Mouse (Mus musculus): Measurements from ENCODE around the gene Kif17. TPM values are rescaled to one million over a fixed set of nuclear protein-coding genes. Genes with fewer than 3 reads are reported as not detected.
A peak's percentile ranks its signal among the peaks of the same experiment; 100 is the strongest.

The Kif17 gene
- polyA plus RNA-seq, 1 experiment = 0.70 TPM

GRCm38 (mm10) chr4:138288691-138289090 is 38.5 kb downstream of the Kif17 start:
- Histone ChIP-seq H3K4me1 (ENCODE audit: control insufficient read depth, insufficient read depth, low read length) (no peaks in the 10 kb centered on the region), H3K4me3 (replicated peaks; ENCODE audit: extremely low read depth, low read depth, low read length) (no peak overlapping the region)
- no peak for TF ChIP-seq POLR2A (IDR thresholded peaks at IDR 0.05; ENCODE audit: borderline replicate concordance, extremely low read depth, low read depth, low read length)
- no peak for TF ChIP-seq CTCF (IDR thresholded peaks at IDR 0.05; ENCODE audit: insufficient read depth, low read length)
- DNase-seq = no peak
- WGBS = 75% methylated on average over 7 of the region's 7 CpGs

DNA sequence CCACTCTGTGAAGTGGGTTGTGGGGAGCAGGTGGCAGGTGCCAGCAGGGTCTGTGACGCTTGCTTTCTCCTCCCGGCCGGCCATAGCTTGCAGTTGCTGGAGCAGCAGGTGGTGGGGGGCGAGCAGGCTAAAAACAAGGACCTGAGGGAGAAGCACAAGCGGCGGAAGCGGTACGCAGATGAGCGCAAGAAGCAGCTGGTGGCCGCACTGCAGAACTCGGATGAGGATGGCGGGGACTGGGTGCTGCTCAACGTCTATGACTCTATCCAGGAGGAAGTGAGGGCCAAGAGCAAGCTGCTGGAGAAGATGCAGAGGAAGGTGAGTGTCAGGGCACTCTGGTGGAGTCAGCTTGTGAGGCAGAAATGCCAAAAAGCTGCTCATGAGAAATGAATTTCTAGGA is 41.8 kb downstream of the Kif17 start:
- Histone ChIP-seq H3K4me3 (replicated peaks; ENCODE audit: extremely low read depth, low read depth, low read length) (no peak overlapping the region), H3K4me1 (ENCODE audit: control insufficient read depth, insufficient read depth, low read length) (no peaks in the 10 kb centered on the region)
- TF ChIP-seq POLR2A (IDR thresholded peaks at IDR 0.05; ENCODE audit: borderline replicate concordance, extremely low read depth, low read depth, low read length) (no peak), CTCF (IDR thresholded peaks at IDR 0.05; ENCODE audit: insufficient read depth, low read length) (no peak)
- WGBS = 84% methylated on average over 13 of the region's 13 CpGs
- no peak for DNase-seq

DNA sequence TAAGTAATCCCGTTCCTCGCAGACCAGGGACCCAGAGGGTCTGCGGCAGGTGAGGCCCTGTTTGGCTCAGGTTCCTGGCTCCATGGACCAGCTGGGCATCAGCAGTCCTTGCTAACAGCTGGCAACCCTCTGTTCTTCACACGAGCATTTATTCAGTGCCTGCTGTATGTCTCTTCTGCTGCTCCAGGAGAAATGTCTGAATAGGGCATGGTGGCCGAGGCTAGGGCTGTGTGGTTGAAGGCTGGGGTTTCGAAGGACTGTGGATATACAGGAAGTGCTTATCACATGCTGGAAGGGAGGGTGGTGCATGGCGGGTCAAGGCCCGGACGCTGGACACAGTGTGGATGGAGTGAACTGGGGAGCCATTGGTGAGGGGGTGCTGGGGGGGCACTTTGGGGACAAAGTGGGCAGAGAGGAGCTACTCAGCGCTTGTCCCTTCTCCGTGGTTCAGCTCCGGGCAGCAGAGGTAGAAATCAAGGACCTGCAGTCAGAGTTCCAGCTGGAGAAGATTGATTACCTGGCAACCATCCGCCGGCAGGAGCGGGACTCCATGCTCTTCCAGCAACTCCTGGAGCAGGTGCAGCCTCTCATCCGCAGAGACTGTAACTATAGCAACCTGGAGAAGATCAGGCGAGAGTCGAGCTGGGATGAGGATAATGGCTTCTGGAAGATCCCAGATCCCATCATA is 43.2 kb downstream of the Kif17 start:
- 67% methylated on average over 18 of the region's 18 CpGs for WGBS
- DNase-seq = no peak
- no peak for TF ChIP-seq CTCF (IDR thresholded peaks at IDR 0.05; ENCODE audit: insufficient read depth, low read length)
- TF ChIP-seq POLR2A (IDR thresholded peaks at IDR 0.05; ENCODE audit: borderline replicate concordance, extremely low read depth, low read depth, low read length) = no peak
- Histone ChIP-seq H3K4me3 (replicated peaks; ENCODE audit: extremely low read depth, low read depth, low read length) (no peak overlapping the region), H3K4me1 (ENCODE audit: control insufficient read depth, insufficient read depth, low read length) (no peaks in the 10 kb centered on the region)

DNA sequence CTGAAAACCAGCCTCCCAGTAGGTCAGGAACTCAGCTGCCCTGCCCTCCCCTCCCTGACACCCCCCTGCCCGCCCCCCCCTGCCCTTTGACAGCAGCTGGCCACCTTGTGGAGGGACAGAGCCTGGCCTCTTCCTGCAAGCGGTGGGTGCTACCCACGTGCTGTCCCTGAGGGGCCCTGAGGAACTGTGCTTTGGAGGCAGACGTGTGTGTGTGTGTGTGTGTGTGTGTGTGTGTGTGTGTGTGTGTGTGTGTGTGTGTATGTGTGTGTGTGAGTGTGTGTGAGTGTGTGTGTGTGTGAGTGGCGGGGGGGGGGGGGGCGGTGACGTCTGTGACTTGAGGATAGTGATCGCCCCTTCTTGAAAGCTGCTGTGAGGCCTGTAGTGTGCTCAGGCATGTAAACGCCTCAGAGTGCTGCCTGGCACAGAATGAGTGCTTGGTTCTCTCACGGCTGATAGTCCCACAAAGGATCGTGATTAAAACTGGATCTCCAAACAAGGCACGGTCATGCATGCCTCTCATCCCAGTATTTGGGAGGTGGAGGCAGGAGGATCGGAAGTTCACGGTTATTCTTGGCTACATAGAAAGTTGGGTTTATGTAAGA is 43.8 kb downstream of the Kif17 start:
- H3K4me1 ChIP-seq (ENCODE audit: control insufficient read depth, insufficient read depth, low read length) = no peaks in the 10 kb centered on the region
- 74% methylated on average over 11 of the region's 14 CpGs for WGBS
- no peak for TF ChIP-seq CTCF (IDR thresholded peaks at IDR 0.05; ENCODE audit: insufficient read depth, low read length)
- TF ChIP-seq POLR2A (IDR thresholded peaks at IDR 0.05; ENCODE audit: borderline replicate concordance, extremely low read depth, low read depth, low read length) = no peak

DNA sequence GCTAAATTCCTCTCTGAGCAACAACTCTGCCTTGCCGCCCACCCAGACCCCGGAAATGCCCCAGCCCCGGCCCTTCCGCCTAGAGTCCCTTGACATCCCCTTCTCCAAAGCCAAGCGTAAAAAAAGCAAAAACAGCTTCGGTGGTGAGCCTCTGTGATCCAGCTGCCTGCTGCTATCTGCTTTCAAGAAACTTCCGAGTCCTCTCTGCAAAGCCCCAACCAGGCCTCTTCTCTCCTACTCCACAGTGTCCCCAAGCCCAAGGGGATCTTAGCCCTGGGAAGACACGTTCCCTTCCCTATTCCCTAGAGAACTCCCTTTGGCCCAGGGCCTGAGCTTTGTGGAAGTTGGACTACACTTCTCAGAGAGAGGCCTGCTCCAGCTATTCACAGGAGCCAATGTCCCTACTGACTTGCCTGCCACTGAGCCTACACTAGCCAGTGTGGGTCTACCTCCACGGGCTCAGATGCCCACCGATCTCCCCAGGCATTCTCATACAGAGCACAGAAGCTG is 51.1 kb downstream of the Kif17 start:
- Histone ChIP-seq H3K4me1 (ENCODE audit: control insufficient read depth, insufficient read depth, low read length) (peaks cover 2% of the 10 kb centered on the region; the same call in 1 of the 2 replicates), H3K4me3 (replicated peaks; ENCODE audit: extremely low read depth, low read depth, low read length) (no peak overlapping the region)
- WGBS = 78% methylated on average over 10 of the region's 10 CpGs
- TF ChIP-seq CTCF (IDR thresholded peaks at IDR 0.05; ENCODE audit: insufficient read depth, low read length) (no peak), POLR2A (IDR thresholded peaks at IDR 0.05; ENCODE audit: borderline replicate concordance, extremely low read depth, low read depth, low read length) (no peak)
- no peak for DNase-seq

More for the DNA sequence above, 43.8 kb downstream of the Kif17 start:
- H3K4me3 ChIP-seq (replicated peaks; ENCODE audit: extremely low read depth, low read depth, low read length) = no peak overlapping the region
- DNase-seq = no peak

- 87% methylated on average over 3 of the region's 3 CpGs for WGBS
- TF ChIP-seq CTCF (IDR thresholded peaks at IDR 0.05; ENCODE audit: insufficient read depth, low read length) = no peak
- no peak for TF ChIP-seq POLR2A (IDR thresholded peaks at IDR 0.05; ENCODE audit: borderline replicate concordance, extremely low read depth, low read depth, low read length)
- no peak overlapping the region for H3K4me3 ChIP-seq (replicated peaks; ENCODE audit: extremely low read depth, low read depth, low read length)
- DNase-seq = no peak
- H3K4me1 ChIP-seq (ENCODE audit: control insufficient read depth, insufficient read depth, low read length) = peaks cover 2% of the 10 kb centered on the region; the same call in 1 of the 2 replicates
Measured at GRCm38 (mm10) chr4:138303011-138303410, 52.8 kb downstream of the Kif17 start.

- TF ChIP-seq CTCF (IDR thresholded peaks at IDR 0.05; ENCODE audit: insufficient read depth, low read length) = no peak
- TF ChIP-seq POLR2A (IDR thresholded peaks at IDR 0.05; ENCODE audit: borderline replicate concordance, extremely low read depth, low read depth, low read length) = no peak
- DNase-seq = no peak
- WGBS = 10% methylated on average over 18 of the region's 18 CpGs
- peaks cover 2% of the 10 kb centered on the region; the same call in 1 of the 2 replicates for H3K4me1 ChIP-seq (ENCODE audit: control insufficient read depth, insufficient read depth, low read length)
- H3K4me3 ChIP-seq (replicated peaks; ENCODE audit: extremely low read depth, low read depth, low read length) = no peak overlapping the region
Measured at GRCm38 (mm10) chr4:138303742-138304141, 53.5 kb downstream of the Kif17 start.

DNA sequence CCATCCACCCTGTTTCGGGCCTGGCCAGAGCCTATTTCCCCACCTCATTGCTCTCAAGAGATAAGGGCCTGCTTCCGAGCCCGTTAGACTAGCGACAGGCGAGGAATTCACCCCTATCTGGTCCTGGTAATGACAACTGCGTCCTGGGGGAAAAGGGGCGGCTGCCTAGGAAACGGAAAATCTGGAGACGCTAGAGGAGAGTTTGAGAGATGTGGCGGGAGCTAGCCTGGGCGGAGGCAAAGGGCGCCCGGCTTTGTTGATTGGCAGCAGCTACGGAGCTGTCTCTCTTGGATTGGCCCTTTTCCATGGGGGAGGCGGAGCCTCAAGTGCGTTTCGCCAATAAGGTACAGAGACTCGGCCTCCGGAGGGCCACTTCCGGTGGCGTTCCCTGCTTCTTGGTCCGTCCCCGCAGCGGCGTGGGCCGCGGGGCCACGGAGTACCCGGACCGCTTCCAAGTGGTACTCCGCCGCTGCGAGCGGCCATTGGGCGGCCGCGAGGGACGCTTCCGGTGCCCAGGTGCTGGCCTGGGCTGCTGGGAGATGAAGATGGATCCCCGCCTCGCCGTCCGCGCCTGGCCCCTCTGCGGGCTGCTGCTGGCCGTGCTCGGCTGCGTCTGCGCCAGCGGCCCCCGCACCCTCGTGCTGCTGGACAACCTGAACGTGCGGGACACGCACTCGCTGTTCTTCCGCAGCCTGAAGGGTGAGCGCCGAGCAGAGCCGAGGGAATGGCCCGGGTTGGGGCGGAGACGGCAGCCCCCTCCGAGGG is 54.3 kb downstream of the Kif17 start, which contains the start of gene Ddost:
TSS of gene Ddost (plus strand) at position 391 of the 765 bp plus-strand sequence.
- WGBS = under 1% methylated on average over 64 of the region's 64 CpGs
- peak within 1 kb of the TSS; percentile 88 for H3K4me3 ChIP-seq (replicated peaks; ENCODE audit: extremely low read depth, low read depth, low read length)
- TF ChIP-seq POLR2A (IDR thresholded peaks at IDR 0.05; ENCODE audit: borderline replicate concordance, extremely low read depth, low read depth, low read length) (0 out of 2 replicates have a peak, but pooled peaks have one; percentile 53), CTCF (IDR thresholded peaks at IDR 0.05; ENCODE audit: insufficient read depth, low read length) (no peak)
- H3K4me1 ChIP-seq (ENCODE audit: control insufficient read depth, insufficient read depth, low read length) = peaks cover 2% of the 10 kb centered on the region; the same call in 1 of the 2 replicates
- DNase-seq = peak; percentile 93

GRCm38 (mm10) chr4:138307025-138307424 is 56.8 kb downstream of the Kif17 start:
- Histone ChIP-seq H3K4me3 (replicated peaks; ENCODE audit: extremely low read depth, low read depth, low read length) (no peak overlapping the region), H3K4me1 (ENCODE audit: control insufficient read depth, insufficient read depth, low read length) (peaks cover 2% of the 10 kb centered on the region; the same call in 1 of the 2 replicates)
- 82% methylated on average over 3 of the region's 3 CpGs for WGBS
- DNase-seq = no peak
- no peak for TF ChIP-seq CTCF (IDR thresholded peaks at IDR 0.05; ENCODE audit: insufficient read depth, low read length)
- TF ChIP-seq POLR2A (IDR thresholded peaks at IDR 0.05; ENCODE audit: borderline replicate concordance, extremely low read depth, low read depth, low read length) = no peak
